Mouse (Mus musculus) brain, embryonic 14.5 days (tissue): ENCODE results near the gene Mepce.

Source experiments
- CTCF ChIP-seq: fragments of 200-500 bp; IDR thresholded peaks from 2 replicates; pipeline ENCODE4 v1.5.1; 2012; ENCODE audit warnings: inconsistent platforms, mild to moderate bottlenecking, moderate library complexity, borderline replicate concordance; ENCODE audit not compliant: insufficient read depth, insufficient read length; ENCODE audit errors: extremely low read depth
- POLR2A ChIP-seq: fragments of 200-500 bp; IDR thresholded peaks from 2 replicates; pipeline ENCODE4 v1.6.1; 2012; ENCODE audit warnings: mild to moderate bottlenecking, inconsistent platforms, borderline replicate concordance; ENCODE audit not compliant: poor library complexity, insufficient read depth, insufficient read length, severe bottlenecking; ENCODE audit errors: extremely low read depth

GRCm38 (mm10) chr5:137788171-137788570, 716 bp upstream of the Mepce start:
- TF ChIP-seq POLR2A (no peak), CTCF (no peak)
